Mouse (Mus musculus): ENCODE measurements around the gene Pank2.

DNA sequence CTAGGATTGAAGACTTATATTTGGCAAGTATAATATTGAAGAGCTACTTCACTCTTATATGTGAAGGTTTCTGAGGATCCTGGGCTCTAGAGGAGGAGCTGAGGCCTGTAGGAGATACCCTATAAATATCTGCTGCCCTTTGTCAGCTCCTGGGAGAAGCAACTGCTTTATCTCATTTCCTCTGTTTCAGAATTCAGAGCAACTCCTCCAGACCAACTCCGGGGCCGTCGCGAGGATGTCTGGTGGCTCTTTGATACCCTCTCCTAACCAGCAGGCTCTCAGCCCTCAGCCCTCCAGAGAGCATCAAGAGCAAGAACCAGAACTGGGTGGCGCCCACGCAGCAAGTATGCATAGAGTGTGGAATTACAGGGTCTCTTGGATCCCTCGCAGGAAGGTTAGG lies 19.4 kb upstream of the Pank2 start:
- TF ChIP-seq CTCF (IDR thresholded peaks at IDR 0.05; ENCODE audit: low read depth): no peak
- no peak for TF ChIP-seq EP300 (optimal IDR thresholded peaks at IDR 0.05)

All from stomach, postnatal 0 days (tissue).